Mouse (Mus musculus): Measurements from ENCODE around the gene Xlr. TPM values are rescaled to one million over a fixed set of nuclear protein-coding genes. Genes with fewer than 3 reads are reported as not detected.
A peak's percentile ranks its signal among the peaks of the same experiment; 100 is the strongest.
"Not testable (repeated sequence)": the region's sequence is repeated elsewhere in the genome, so short reads cannot be mapped to it uniquely, and the experiment has no call there.

The Xlr gene
- 1.5 and 2.1 TPM in 2 replicates for total RNA-seq (2014; rRNA removed)
- polyA plus RNA-seq (2015; fragmentation: Nextera tagmentation; extraction: Ambion mirVana): 1.6 and 2.8 TPM in 2 replicates

DNA sequence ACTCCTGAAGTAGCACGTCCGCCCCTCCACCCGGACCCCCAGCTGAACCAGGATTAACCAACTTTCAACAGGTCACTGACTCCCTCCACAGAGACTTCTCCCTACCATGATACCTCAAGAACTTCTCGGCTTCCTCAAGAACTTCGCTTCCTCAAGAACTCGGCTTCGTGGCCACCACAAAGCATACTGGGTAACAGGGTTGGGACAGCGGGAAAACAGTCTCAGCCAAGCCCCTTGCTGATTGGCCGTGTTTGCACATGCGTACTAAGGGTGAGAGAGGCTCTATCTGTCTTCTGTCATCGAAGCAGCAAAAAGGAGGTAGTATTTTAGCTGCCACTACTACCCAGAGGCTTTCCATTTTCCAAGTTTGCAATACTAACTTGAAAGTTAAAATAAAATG, at the start of gene Xlr:
Gene Xlr, minus strand, starts transcription at position 188 of the 400 bp plus-strand sequence.
- WGBS: 87% methylated on average over 11 of the region's 11 CpGs
- not testable (repeated sequence) for DNase-seq, ATAC-seq

DNA sequence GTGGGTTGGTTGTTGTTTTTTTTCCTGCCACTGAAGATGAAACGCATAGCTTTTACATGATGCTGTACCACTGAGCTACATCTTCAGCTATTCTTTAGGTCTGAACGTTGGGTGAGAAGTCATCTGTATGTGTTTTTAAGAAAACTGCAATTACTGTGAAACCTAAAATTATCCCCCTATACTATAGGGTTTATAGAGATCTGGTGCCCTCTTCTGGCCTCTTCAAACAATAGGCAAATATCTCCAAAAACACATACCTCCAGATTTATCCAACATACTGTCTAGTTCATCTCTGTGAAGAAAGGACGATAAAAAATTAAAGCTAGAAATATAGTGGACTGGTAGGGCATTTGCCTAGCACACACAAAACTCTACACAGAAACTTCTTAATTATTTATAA, 1.6 kb upstream of the Xlr start:
- no peaks in the 10 kb centered on the region for H3K27me3 ChIP-seq (ENCODE audit: insufficient read depth, low read length)
- no peak overlapping the region for H3K4me3 ChIP-seq (ENCODE audit: low read depth, low read length)
- H3K27ac ChIP-seq (ENCODE audit: low read depth, low read length): no peak overlapping the region
- WGBS: 33% methylated on average over 3 of the region's 3 CpGs
- TF ChIP-seq CTCF (IDR thresholded peaks at IDR 0.05; ENCODE audit: low read depth): no peak
- H3K36me3 ChIP-seq (ENCODE audit: insufficient read depth): no peaks in the 10 kb centered on the region
- H3K4me1 ChIP-seq (ENCODE audit: insufficient read depth): no peaks in the 10 kb centered on the region
- H3K9ac ChIP-seq: no peak overlapping the region
- H3K9me3 ChIP-seq (ENCODE audit: low read length): no peaks in the 10 kb centered on the region
- no peak overlapping the region for H3K4me2 ChIP-seq (ENCODE audit: low read depth)
- DNase-seq: peak; percentile 24
- ATAC-seq: no peak

More for the DNA sequence above, at the start of gene Xlr:
- H3K27me3 ChIP-seq (ENCODE audit: insufficient read depth, low read length); H3K4me2 ChIP-seq (ENCODE audit: low read depth); H3K36me3 ChIP-seq (ENCODE audit: insufficient read depth); H3K4me3 ChIP-seq (ENCODE audit: low read depth, low read length); H3K27ac ChIP-seq (ENCODE audit: low read depth, low read length); H3K4me1 ChIP-seq (ENCODE audit: insufficient read depth); H3K9ac ChIP-seq; H3K9me3 ChIP-seq (ENCODE audit: low read length): not testable (repeated sequence)

DNA sequence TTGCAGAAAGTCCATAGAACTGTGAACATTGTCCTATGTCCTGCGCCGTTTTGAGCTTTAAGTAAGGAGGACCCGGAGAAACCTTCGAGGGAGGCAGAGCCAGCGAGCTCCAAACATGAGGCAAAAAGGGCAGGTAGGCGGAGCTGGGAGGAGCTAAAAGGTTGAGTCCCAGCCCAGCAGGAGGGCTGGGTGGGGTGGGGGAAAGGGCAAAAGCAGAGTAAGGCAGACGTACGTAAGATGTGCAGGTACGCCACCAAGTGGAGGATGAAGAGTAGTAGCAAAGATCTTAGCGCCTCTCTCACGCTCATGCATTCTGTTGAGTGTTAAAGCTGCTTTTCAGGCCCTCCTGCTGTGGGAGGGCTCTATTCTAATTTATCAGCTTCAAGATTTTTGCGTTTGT, 21.2 kb downstream of the Xlr start, which contains the start of gene Zfp36l3:
Gene Zfp36l3, minus strand, starts transcription at position 119 of the 400 bp plus-strand sequence.
- Histone ChIP-seq H3K27me3 (ENCODE audit: insufficient read depth, low read length) (no peaks in the 10 kb centered on the region), H3K9ac (no peak within 1 kb of the TSS), H3K9me3 (ENCODE audit: low read length) (no peaks in the 10 kb centered on the region), H3K4me1 (ENCODE audit: insufficient read depth) (no peaks in the 10 kb centered on the region), H3K4me2 (ENCODE audit: low read depth) (no peak within 1 kb of the TSS), H3K27ac (ENCODE audit: low read depth, low read length) (no peak within 1 kb of the TSS), H3K36me3 (ENCODE audit: insufficient read depth) (no peaks in the 10 kb centered on the region), H3K4me3 (ENCODE audit: low read depth, low read length) (no peak within 1 kb of the TSS)
- DNase-seq: no peak
- 87% methylated on average over 12 of the region's 12 CpGs for WGBS
- ATAC-seq: no peak
- no peak for TF ChIP-seq CTCF (IDR thresholded peaks at IDR 0.05; ENCODE audit: low read depth)

DNA sequence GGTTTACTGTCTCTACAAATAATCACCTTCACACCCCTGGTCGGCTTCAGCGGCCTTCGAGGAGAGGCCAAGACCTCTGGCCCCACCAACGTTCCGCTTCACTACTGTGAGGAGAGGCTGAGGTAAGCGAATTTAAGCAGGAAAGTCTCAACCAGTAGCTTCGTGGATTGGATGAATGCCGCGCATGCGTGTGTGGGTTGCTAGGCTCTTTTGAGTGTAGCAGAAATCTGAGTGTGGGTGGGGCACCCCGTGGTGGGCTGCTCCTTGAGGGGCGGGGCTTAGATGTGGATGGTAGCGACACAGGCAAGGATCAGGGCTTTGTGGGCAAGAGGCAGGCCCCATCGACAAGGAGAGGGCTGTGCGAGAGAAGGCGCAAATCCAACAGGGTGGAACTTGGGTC, 39.8 kb downstream of the Xlr start, which contains the start of gene 1700013H16Rik:
Gene 1700013H16Rik, minus strand, starts transcription at position 96 of the 400 bp plus-strand sequence.
- H3K27me3 ChIP-seq (ENCODE audit: insufficient read depth, low read length): no peaks in the 10 kb centered on the region
- no peaks in the 10 kb centered on the region for H3K4me1 ChIP-seq (ENCODE audit: insufficient read depth)
- DNase-seq (no peak), ATAC-seq (no peak)
- no peak within 1 kb of the TSS for H3K27ac ChIP-seq (ENCODE audit: low read depth, low read length)
- no peak within 1 kb of the TSS for H3K4me2 ChIP-seq (ENCODE audit: low read depth)
- no peak within 1 kb of the TSS for H3K4me3 ChIP-seq (ENCODE audit: low read depth, low read length)
- 93% methylated on average over 16 of the region's 16 CpGs for WGBS
- no peaks in the 10 kb centered on the region for H3K36me3 ChIP-seq (ENCODE audit: insufficient read depth)
- no peak for TF ChIP-seq CTCF (IDR thresholded peaks at IDR 0.05; ENCODE audit: low read depth)
- H3K9ac ChIP-seq: no peak within 1 kb of the TSS
- H3K9me3 ChIP-seq (ENCODE audit: low read length): peaks cover 5% of the 10 kb centered on the region; the same call in 1 of the 2 replicates

DNA sequence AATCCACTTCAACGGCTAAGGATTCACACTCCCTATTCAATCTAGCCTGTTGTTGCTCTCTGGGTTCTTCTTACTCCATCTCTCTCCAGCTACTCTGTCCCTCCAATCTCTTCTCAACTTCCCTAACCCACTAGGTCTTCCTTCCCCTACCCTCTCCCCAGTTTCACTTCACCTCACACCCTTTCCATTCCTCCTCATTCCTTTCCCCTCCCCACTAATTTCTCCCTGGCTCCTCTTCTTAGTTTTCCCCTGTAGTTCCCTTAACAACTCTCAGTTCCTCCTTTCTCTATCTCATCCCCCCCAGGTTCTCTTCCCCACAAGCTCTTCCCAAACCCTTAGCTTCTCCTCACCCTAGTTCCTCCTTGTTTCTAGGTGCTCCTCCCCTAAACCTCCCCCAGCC, 44.7 kb downstream of the Xlr start:
- DNase-seq: no peak
- Histone ChIP-seq H3K4me2 (ENCODE audit: low read depth) (no peak overlapping the region), H3K9ac (no peak overlapping the region), H3K4me1 (ENCODE audit: insufficient read depth) (no peaks in the 10 kb centered on the region), H3K4me3 (ENCODE audit: low read depth, low read length) (no peak overlapping the region), H3K27ac (ENCODE audit: low read depth, low read length) (no peak overlapping the region), H3K9me3 (ENCODE audit: low read length) (peaks cover 4% of the 10 kb centered on the region; the same call in 1 of the 2 replicates), H3K36me3 (ENCODE audit: insufficient read depth) (no peaks in the 10 kb centered on the region), H3K27me3 (ENCODE audit: insufficient read depth, low read length) (no peaks in the 10 kb centered on the region)
- no peak for TF ChIP-seq CTCF (IDR thresholded peaks at IDR 0.05; ENCODE audit: low read depth)
- 83% methylated on average over 1 of the region's 1 CpGs for WGBS
- no peak for ATAC-seq

DNA sequence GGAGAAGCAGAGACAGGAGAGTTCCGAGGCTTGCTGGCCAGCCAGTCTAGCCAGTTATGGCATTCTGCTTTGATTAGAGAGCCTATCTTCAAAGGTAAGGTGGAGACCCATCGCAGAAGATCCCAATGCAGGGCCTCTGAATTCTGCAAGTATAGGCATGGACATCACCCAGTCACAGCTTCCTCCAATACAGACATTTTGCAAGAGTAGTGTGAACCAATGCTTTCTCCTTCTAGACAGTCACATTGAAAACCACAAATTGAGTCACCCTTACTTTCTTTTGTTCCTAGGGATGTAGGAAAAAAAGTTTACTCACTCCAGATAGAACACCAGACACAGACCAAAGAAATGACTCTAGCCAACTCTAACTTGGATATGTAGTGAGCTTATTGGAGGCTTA, 68.5 kb downstream of the Xlr start:
- no peak for TF ChIP-seq CTCF (IDR thresholded peaks at IDR 0.05; ENCODE audit: low read depth)
- WGBS: 85% methylated on average over 2 of the region's 2 CpGs
- DNase-seq: no peak
- Histone ChIP-seq H3K27ac (ENCODE audit: low read depth, low read length) (no peak overlapping the region), H3K9me3 (ENCODE audit: low read length) (no peaks in the 10 kb centered on the region), H3K4me2 (ENCODE audit: low read depth) (no peak overlapping the region), H3K4me1 (ENCODE audit: insufficient read depth) (no peaks in the 10 kb centered on the region), H3K27me3 (ENCODE audit: insufficient read depth, low read length) (no peaks in the 10 kb centered on the region), H3K4me3 (ENCODE audit: low read depth, low read length) (no peak overlapping the region), H3K36me3 (ENCODE audit: insufficient read depth) (no peaks in the 10 kb centered on the region), H3K9ac (no peak overlapping the region)
- ATAC-seq: no peak

Other genes with a start within 250 kb of the Xlr start
- gene Rtl8c, start 189.7 kb downstream of the Xlr start, total RNA-seq (2014; rRNA removed): 81.2 and 86.1 TPM in 2 replicates
- 167 and 183 TPM in 2 replicates for gene Rtl8c, start 189.7 kb downstream of the Xlr start, polyA plus RNA-seq (2015; fragmentation: Nextera tagmentation; extraction: Ambion mirVana)
- 0.62 and 0.71 TPM in 2 replicates for gene Gm14597, start 188.7 kb downstream of the Xlr start, total RNA-seq (2014; rRNA removed)
- 0.38 and 0.41 TPM in 2 replicates for gene Gm14597, start 188.7 kb downstream of the Xlr start, polyA plus RNA-seq (2015; fragmentation: Nextera tagmentation; extraction: Ambion mirVana)
- 124 and 168 TPM in 2 replicates for gene Rtl8a, start 154.0 kb downstream of the Xlr start, total RNA-seq (2014; rRNA removed)
- gene Rtl8a, start 154.0 kb downstream of the Xlr start, polyA plus RNA-seq (2015; fragmentation: Nextera tagmentation; extraction: Ambion mirVana): 238 and 241 TPM in 2 replicates
- 219 and 235 TPM in 2 replicates for gene Rtl8b, start 127.3 kb downstream of the Xlr start, total RNA-seq (2014; rRNA removed)
- 204 and 212 TPM in 2 replicates for gene Rtl8b, start 127.3 kb downstream of the Xlr start, polyA plus RNA-seq (2015; fragmentation: Nextera tagmentation; extraction: Ambion mirVana)
- gene 4930502E18Rik, start 72.9 kb downstream of the Xlr start, total RNA-seq (2014; rRNA removed): 0.24 TPM in 1 of 2 replicates, not detected in the other
- gene 4930502E18Rik, start 72.9 kb downstream of the Xlr start, polyA plus RNA-seq (2015; fragmentation: Nextera tagmentation; extraction: Ambion mirVana): 0.19 and 0.31 TPM in 2 replicates
- not detected in 2 replicates for gene 1700013H16Rik, start 39.9 kb downstream of the Xlr start, total RNA-seq (2014; rRNA removed)
- 0.19 TPM in 1 of 2 replicates, not detected in the other for gene 1700013H16Rik, start 39.9 kb downstream of the Xlr start, polyA plus RNA-seq (2015; fragmentation: Nextera tagmentation; extraction: Ambion mirVana)
- 0.05 TPM in 1 of 2 replicates, not detected in the other for gene Zfp36l3, start 21.3 kb downstream of the Xlr start, total RNA-seq (2014; rRNA removed)
- gene Zfp36l3, start 21.3 kb downstream of the Xlr start, polyA plus RNA-seq (2015; fragmentation: Nextera tagmentation; extraction: Ambion mirVana): not detected in 2 replicates